Comparison of ENCODE assay signal across 8 mouse cellular contexts in the genomic region with DNA sequence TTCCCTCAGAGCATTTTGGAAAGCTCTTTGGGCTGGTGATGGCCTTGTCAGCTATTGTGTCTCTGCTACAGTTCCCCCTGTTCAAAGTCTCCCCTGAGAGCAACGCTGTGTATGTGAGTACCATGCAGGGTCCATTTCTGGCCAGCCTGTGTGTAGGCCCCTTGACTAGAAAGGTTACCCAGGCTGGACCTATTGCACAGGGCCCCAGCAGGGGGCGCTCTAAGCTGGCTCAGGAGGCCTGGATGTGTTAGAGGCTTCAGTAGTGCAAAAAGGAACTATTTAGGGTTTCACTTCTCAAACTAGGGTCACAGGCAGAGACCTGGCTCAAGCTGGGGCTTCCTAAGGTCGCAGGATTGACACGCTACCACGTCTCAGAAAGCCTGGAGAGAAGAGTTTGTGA. TPM values are rescaled to one million over a fixed set of nuclear protein-coding genes. Genes with fewer than 3 reads are reported as not detected.
DNase-seq lines count a peak whose midpoint lies in the region; ATAC-seq and TF ChIP-seq lines count a peak whose summit lies in the region.

No protein-coding gene starts in this region.

- no peaks in the 10 kb centered on the region for H3K27me3 ChIP-seq in liver, embryonic 14.5 days (ENCODE audit: control insufficient read depth, insufficient read depth, low read length)
- no peaks in the 10 kb centered on the region for H3K27me3 ChIP-seq in neural tube, embryonic 14.5 days (ENCODE audit: control insufficient read depth, insufficient read depth, low read length)

- peaks cover 82% of the 10 kb centered on the region for H3K36me3 ChIP-seq in liver, embryonic 14.5 days (replicated peaks; ENCODE audit: control insufficient read depth, insufficient read depth, low read depth)
- H3K36me3 ChIP-seq in neural tube, embryonic 14.5 days (ENCODE audit: control insufficient read depth, insufficient read depth, low read length), result no peaks in the 10 kb centered on the region

- no peak overlapping the region for H3K4me3 ChIP-seq in bone marrow macrophage, adult 2 months (ENCODE audit: insufficient read depth, low read length)
- no peak overlapping the region for H3K4me3 ChIP-seq in liver, embryonic 14.5 days (ENCODE audit: insufficient read depth in 1 of 2, low read depth in 2 of 2, low read length in 2 of 2)
- no peak overlapping the region for H3K4me3 ChIP-seq in neural tube, embryonic 14.5 days (ENCODE audit: low read depth, low read length)

- ATAC-seq in liver, embryonic 14.5 days (ENCODE audit: insufficient read depth), result peak; percentile 45; the same call in 1 of the 2 replicates
- peak; percentile 38; the same call in 1 of the 2 replicates for ATAC-seq in neural tube, embryonic 14.5 days (ENCODE audit: low read depth)

- H3K9ac ChIP-seq in liver, embryonic 14.5 days (replicated peaks), result no peak overlapping the region
- H3K9ac ChIP-seq in neural tube, embryonic 14.5 days (replicated peaks; ENCODE audit: low read depth, low read length), result no peak overlapping the region

- H3K27ac ChIP-seq in bone marrow macrophage, adult 2 months (ENCODE audit: insufficient read depth, low read depth, low read length), result no peak overlapping the region
- H3K27ac ChIP-seq in liver, embryonic 14.5 days, result no peak overlapping the region
- H3K27ac ChIP-seq in neural tube, embryonic 14.5 days (ENCODE audit: low read depth, low read length), result no peak overlapping the region

- peak; percentile 95 for TF ChIP-seq CTCF in bone marrow macrophage, adult 2 months (IDR thresholded peaks at IDR 0.05; ENCODE audit: low read depth, low read length)
- peak; percentile 94 for TF ChIP-seq CTCF in liver, embryonic 14.5 days (IDR thresholded peaks at IDR 0.05; ENCODE audit: low read depth)

- no peak for TF ChIP-seq POLR2A in bone marrow macrophage, adult 2 months (IDR thresholded peaks at IDR 0.05; ENCODE audit: borderline replicate concordance, low read depth, low read length)

- DNase-seq in urinary bladder, adult 2 months (ENCODE audit: low spot score), result peak; percentile 39
- DNase-seq in urinary bladder, postnatal 10 days (ENCODE audit: low spot score), result no peak
- peak; percentile 67 for DNase-seq in gastrocnemius, postnatal 10 days
- peak; percentile 70 for DNase-seq in kidney, postnatal 10 days
- peak in 2 of 3 experiments; percentile 41 to 45 for DNase-seq in liver, embryonic 14.5 days (ENCODE audit: low read depth in 3 of 3, low spot score in 3 of 3)
- DNase-seq in thymus, postnatal 36 days, result peak; percentile 45 to 51

- H3K4me2 ChIP-seq in liver, embryonic 14.5 days (ENCODE audit: low read depth), result no peak overlapping the region
- no peak overlapping the region for H3K4me2 ChIP-seq in neural tube, embryonic 14.5 days (ENCODE audit: low read depth, low read length)

- no peaks in the 10 kb centered on the region for H3K9me3 ChIP-seq in liver, embryonic 14.5 days (ENCODE audit: control insufficient read depth, low read length)
- no peaks in the 10 kb centered on the region for H3K9me3 ChIP-seq in neural tube, embryonic 14.5 days (ENCODE audit: control insufficient read depth, low read length)

- no peaks in the 10 kb centered on the region for H3K4me1 ChIP-seq in bone marrow macrophage, adult 2 months (ENCODE audit: control insufficient read depth, insufficient read depth, low read length)
- no peaks in the 10 kb centered on the region; a peak in 1 of 4 replicates for H3K4me1 ChIP-seq in liver, embryonic 14.5 days (replicated peaks; ENCODE audit: control insufficient read depth in 2 of 2, insufficient read depth in 2 of 2, low read length in 1 of 2)
- no peaks in the 10 kb centered on the region for H3K4me1 ChIP-seq in neural tube, embryonic 14.5 days (ENCODE audit: control insufficient read depth, insufficient read depth, low read length)

- TF ChIP-seq EP300 in liver, embryonic 14.5 days (IDR thresholded peaks at IDR 0.05; ENCODE audit: low read depth), result no peak

- WGBS in liver, embryonic 14.5 days (ENCODE audit: insufficient replicate concordance), result 60% methylated on average over 5 of the region's 5 CpGs
- WGBS in neural tube, embryonic 14.5 days, result 64% methylated on average over 5 of the region's 5 CpGs

RNA-seq across cellular contexts. Expression of a gene that starts 19.9 kb away (rescaled TPM):
- polyA plus RNA-seq in urinary bladder, adult 2 months (2012; rRNA removed), result 116 and 142 TPM in 2 replicates
- 14.9 and 15.3 TPM in 2 replicates for polyA plus RNA-seq in bone marrow macrophage, adult 2 months (2012; ENCODE audit: insufficient read depth, insufficient read length, missing spikeins)
- 10 to 100 TPM; 18.9 to 20.0 TPM for total RNA-seq in gastrocnemius, postnatal 10 days (2021)
- polyA plus RNA-seq in liver, embryonic 14.5 days (2012; rRNA removed), result 158 and 159 TPM in 2 replicates
- 113 and 124 TPM in 2 replicates for polyA plus RNA-seq in liver, embryonic 14.5 days (2014; fragmentation: Nextera tagmentation; extraction: Ambion mirVana)
- 2.5 and 7.1 TPM in 2 replicates for polyA plus RNA-seq in neural tube, embryonic 14.5 days (2014; fragmentation: Nextera tagmentation; extraction: Ambion mirVana)

RNA-seq across cellular contexts. Expression of a gene that starts 24.0 kb away (rescaled TPM):
- 0.27 and 0.33 TPM in 2 replicates for polyA plus RNA-seq in urinary bladder, adult 2 months (2012; rRNA removed)
- not detected in 2 replicates for polyA plus RNA-seq in bone marrow macrophage, adult 2 months (2012; ENCODE audit: insufficient read depth, insufficient read length, missing spikeins)
- total RNA-seq in gastrocnemius, postnatal 10 days (2021), result 1 to 10 TPM in 1 of 2 experiments, not detected in 1; 4.8 TPM
- 33.3 and 62.4 TPM in 2 replicates for polyA plus RNA-seq in liver, embryonic 14.5 days (2012; rRNA removed)
- polyA plus RNA-seq in liver, embryonic 14.5 days (2014; fragmentation: Nextera tagmentation; extraction: Ambion mirVana), result 17.9 and 21.8 TPM in 2 replicates
- not detected in 2 replicates for polyA plus RNA-seq in neural tube, embryonic 14.5 days (2014; fragmentation: Nextera tagmentation; extraction: Ambion mirVana)

RNA-seq across cellular contexts. Expression of a gene that starts 31.7 kb away (rescaled TPM):
- polyA plus RNA-seq in urinary bladder, adult 2 months (2012; rRNA removed), result not detected in 2 replicates
- polyA plus RNA-seq in bone marrow macrophage, adult 2 months (2012; ENCODE audit: insufficient read depth, insufficient read length, missing spikeins), result not detected in 2 replicates
- total RNA-seq in gastrocnemius, postnatal 10 days (2021), result not detected
- 2.6 and 4.4 TPM in 2 replicates for polyA plus RNA-seq in liver, embryonic 14.5 days (2012; rRNA removed)
- 2.1 and 3.4 TPM in 2 replicates for polyA plus RNA-seq in liver, embryonic 14.5 days (2014; fragmentation: Nextera tagmentation; extraction: Ambion mirVana)
- not detected in 2 replicates for polyA plus RNA-seq in neural tube, embryonic 14.5 days (2014; fragmentation: Nextera tagmentation; extraction: Ambion mirVana)

Comparison
In these comparisons a context has a peak if more than half of its experiments do, and no peak if none do; other contexts are left out.
1. RNA of a gene that starts 24.0 kb away (polyA plus RNA-seq): 17.9 to 62.4 TPM in liver, embryonic 14.5 days; 0.27 to 0.33 TPM in urinary bladder, adult 2 months, not detected in bone marrow macrophage, adult 2 months and not detected in neural tube, embryonic 14.5 days; every median in the first group is over 10 times any median in the second.